Mouse (Mus musculus) embryonic facial prominence, embryonic 13.5 days (tissue): ENCODE measurements around the gene Tjp3. TPM values are rescaled to one million over a fixed set of nuclear protein-coding genes. Genes with fewer than 3 reads are reported as not detected.

ENCODE experiments used
- microRNA-seq: library from miRNA; unstranded; fragments of <30 nt; microRNA quantifications from one replicate; pipeline ENCODE4, GENCODE M21; 2016
- polyA plus RNA-seq: library from polyadenylated mRNA; unstranded; fragments of >200 nt; fragmentation: Nextera tagmentation; extraction: Ambion mirVana; gene quantifications from 2 replicates; pipeline ENCODE4 v1.2.1, GENCODE M21; 2015

The Tjp3 gene
- polyA plus RNA-seq, 1 experiment from 2014 or later: 5.0 TPM

Small RNAs within 50 kb of the gene (microRNA-seq; reads per million reads assigned to microRNA genes)
- gene Mir3057: 7.2 reads per million, percentile 24 among the genes with 10 or more reads in this experiment

Other genes starting within 250 kb of the Tjp3 start
- gene Sgta, start 231.4 kb downstream of the Tjp3 start, polyA plus RNA-seq: 218 and 222 TPM in 2 replicates
- gene Thop1, start 221.5 kb downstream of the Tjp3 start, polyA plus RNA-seq: 58.2 and 60.9 TPM in 2 replicates
- 0.53 and 1.5 TPM in 2 replicates for gene Creb3l3, start 192.7 kb downstream of the Tjp3 start, polyA plus RNA-seq
- 196 and 213 TPM in 2 replicates for gene Map2k2, start 185.7 kb downstream of the Tjp3 start, polyA plus RNA-seq
- gene Zbtb7a, start 156.4 kb downstream of the Tjp3 start, polyA plus RNA-seq: 27.0 and 27.9 TPM in 2 replicates
- 58.1 and 60.9 TPM in 2 replicates for gene Pias4, start 123.7 kb downstream of the Tjp3 start, polyA plus RNA-seq
- gene Eef2, start 115.0 kb downstream of the Tjp3 start, polyA plus RNA-seq: 622 and 633 TPM in 2 replicates
- 57.1 and 60.1 TPM in 2 replicates for gene Dapk3, start 108.6 kb downstream of the Tjp3 start, polyA plus RNA-seq
- not detected in 2 replicates for gene 4930442H23Rik, start 107.7 kb downstream of the Tjp3 start, polyA plus RNA-seq
- gene Nmrk2, start 89.5 kb downstream of the Tjp3 start, polyA plus RNA-seq: not detected in 2 replicates
- 1.3 and 1.8 TPM in 2 replicates for gene Atcay, start 60.7 kb downstream of the Tjp3 start, polyA plus RNA-seq
- gene Zfr2, start 58.4 kb downstream of the Tjp3 start, polyA plus RNA-seq: 11.8 and 12.0 TPM in 2 replicates
- 7.0 and 7.4 TPM in 2 replicates for gene Matk, start 38.6 kb downstream of the Tjp3 start, polyA plus RNA-seq
- 197 and 202 TPM in 2 replicates for gene Mrpl54, start 24.6 kb downstream of the Tjp3 start, polyA plus RNA-seq
- 61.9 and 67.9 TPM in 2 replicates for gene Apba3, start 24.6 kb downstream of the Tjp3 start, polyA plus RNA-seq
- 56.0 and 57.6 TPM in 2 replicates for gene Pip5k1c, start 1.4 kb upstream of the Tjp3 start, polyA plus RNA-seq
- 43.2 and 46.9 TPM in 2 replicates for gene Cactin, start 29.5 kb upstream of the Tjp3 start, polyA plus RNA-seq
- 7.1 and 7.3 TPM in 2 replicates for gene Tbxa2r, start 37.1 kb upstream of the Tjp3 start, polyA plus RNA-seq
- gene Gipc3, start 51.7 kb upstream of the Tjp3 start, polyA plus RNA-seq: 0.13 TPM in 1 of 2 replicates, not detected in the other
- gene Hmg20b, start 58.9 kb upstream of the Tjp3 start, polyA plus RNA-seq: 109 and 113 TPM in 2 replicates
- 10.7 and 11.0 TPM in 2 replicates for gene Mfsd12, start 65.9 kb upstream of the Tjp3 start, polyA plus RNA-seq
- gene 4930404N11Rik, start 74.2 kb upstream of the Tjp3 start, polyA plus RNA-seq: 1.0 and 1.2 TPM in 2 replicates
- gene Fzr1, start 86.9 kb upstream of the Tjp3 start, polyA plus RNA-seq: 102 and 119 TPM in 2 replicates
- gene Dohh, start 92.8 kb upstream of the Tjp3 start, polyA plus RNA-seq: 67.8 and 71.8 TPM in 2 replicates
- gene Gm48551, start 92.9 kb upstream of the Tjp3 start, polyA plus RNA-seq: 4.1 and 5.0 TPM in 2 replicates
- 1.2 and 1.5 TPM in 2 replicates for gene Gm48552, start 97.4 kb upstream of the Tjp3 start, polyA plus RNA-seq
- 3.1 and 7.1 TPM in 2 replicates for gene Smim24, start 101.5 kb upstream of the Tjp3 start, polyA plus RNA-seq
- 87.0 and 96.1 TPM in 2 replicates for gene Nfic, start 164.1 kb upstream of the Tjp3 start, polyA plus RNA-seq
- gene Celf5, start 191.1 kb upstream of the Tjp3 start, polyA plus RNA-seq: 2.1 and 2.5 TPM in 2 replicates
- gene Ncln, start 204.8 kb upstream of the Tjp3 start, polyA plus RNA-seq: 82.3 and 87.9 TPM in 2 replicates
- gene S1pr4, start 208.6 kb upstream of the Tjp3 start, polyA plus RNA-seq: 0.25 and 0.31 TPM in 2 replicates
- 2.0 and 2.1 TPM in 2 replicates for gene Gna15, start 232.6 kb upstream of the Tjp3 start, polyA plus RNA-seq